Mouse (Mus musculus): ENCODE data around the gene Gm17660.
A peak's percentile ranks its signal among the peaks of the same experiment; 100 is the strongest.

Gm17660 gene

DNA sequence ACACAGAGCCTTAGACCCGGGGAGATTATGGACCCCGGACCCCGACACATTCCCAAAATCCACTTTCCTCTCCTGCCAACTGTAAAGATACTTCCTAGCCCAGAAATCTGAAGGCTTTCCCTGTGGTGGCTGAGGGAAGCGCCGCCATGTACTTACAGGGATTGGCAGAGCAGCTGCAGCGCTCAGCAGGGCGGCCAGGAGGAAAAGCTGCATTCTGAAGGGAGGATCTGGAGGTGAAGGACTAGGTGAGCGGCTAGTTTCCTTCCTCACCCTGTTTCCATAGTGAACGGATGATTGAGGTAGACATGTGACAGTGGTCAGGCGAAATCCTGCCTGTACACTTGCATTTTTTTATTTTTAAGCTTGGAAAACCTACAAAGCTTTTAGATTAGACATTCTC, 1.0 kb downstream of the Gm17660 start:
- DNase-seq: peak; percentile 65 to 74

DNA sequence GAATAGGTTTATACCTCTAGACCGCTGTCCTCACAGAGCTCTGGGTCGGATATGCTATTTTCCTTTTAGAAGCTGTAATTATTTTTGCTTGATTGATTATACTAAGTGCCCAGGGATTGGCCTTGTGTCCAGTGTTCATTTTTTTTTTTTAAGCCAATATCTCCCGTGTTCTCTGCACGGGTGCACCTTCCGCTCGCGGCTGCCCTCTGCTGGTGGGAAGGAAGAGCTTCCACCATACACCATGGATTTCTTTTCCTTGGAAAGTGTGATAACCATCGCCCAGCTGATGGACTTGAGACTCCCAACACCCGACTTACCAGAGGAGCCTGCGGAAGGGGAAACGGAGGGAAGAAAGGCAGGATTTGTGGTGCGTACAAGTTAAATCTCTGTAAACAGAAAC, 3.0 kb downstream of the Gm17660 start:
- DNase-seq: peak; percentile 89 to 91

DNA sequence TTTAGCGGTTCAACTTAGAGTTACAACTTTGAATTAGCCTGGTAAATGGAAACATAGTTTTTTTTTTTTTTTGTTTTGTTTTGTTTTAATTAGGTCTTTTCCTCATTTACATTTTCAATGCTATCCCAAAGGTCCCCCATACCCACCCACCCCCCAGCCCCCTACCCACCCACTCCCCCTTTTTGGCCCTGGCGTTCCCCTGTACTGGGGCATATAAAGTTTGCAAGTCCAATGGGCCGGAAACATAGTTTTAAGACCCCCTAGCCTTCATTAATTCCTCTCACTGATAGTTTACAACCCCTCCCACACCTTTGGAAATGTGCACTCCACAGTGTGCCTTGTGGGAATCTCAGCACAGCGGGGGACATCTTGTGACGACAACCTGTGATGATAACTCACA, 3.8 kb downstream of the Gm17660 start:
- DNase-seq: peak in 1 of 2 experiments; percentile 23

DNA sequence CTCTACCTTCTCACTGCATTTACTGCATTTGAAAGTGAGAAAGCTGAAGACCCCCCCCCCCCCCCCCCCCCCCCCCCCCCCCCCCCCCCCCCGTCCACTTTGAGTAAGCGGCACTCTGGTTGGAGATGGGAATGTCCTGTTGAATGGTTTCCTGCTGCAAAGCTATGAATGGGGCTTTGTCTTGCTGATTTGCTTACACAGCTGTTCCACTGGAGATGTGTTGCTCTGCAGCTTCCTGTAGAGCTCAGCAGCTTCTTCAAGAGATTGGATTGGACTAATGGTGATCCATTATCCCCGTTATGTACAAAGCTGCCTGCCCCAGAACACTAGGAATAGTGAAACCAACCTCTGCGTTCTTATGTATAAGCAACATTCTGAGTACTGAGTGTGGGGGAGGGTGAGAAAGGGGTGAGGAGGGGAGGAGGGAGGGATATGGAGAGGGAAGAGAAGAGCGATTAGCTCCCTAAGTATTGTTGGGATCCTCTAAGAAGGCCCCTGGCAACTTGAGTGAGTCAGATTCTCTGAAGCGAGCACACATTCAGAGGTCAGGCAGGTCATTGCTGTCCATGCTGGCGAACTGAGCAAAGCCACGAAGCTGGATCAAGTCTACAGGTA, 5.0 kb downstream of the Gm17660 start:
- no peak for DNase-seq

DNA sequence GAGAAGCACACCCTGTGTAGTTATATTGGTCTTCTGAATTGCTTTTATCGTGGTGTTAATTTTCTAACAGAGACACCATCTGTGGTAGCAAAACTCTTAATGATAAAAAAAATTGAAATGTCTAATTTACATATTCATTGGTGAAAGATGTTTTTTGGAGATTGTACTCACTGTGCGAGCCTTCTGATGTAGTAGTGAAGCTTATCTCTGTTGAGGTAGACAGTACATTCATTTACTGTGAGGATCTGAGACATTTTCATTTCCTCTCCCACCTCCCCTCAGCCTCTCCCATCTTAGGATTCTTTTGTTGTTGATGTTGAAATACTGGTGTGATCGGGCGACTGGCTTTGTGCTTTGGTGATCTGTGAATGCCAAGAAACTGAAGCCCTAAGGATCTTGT, 6.4 kb downstream of the Gm17660 start:
- no peak for DNase-seq

DNA sequence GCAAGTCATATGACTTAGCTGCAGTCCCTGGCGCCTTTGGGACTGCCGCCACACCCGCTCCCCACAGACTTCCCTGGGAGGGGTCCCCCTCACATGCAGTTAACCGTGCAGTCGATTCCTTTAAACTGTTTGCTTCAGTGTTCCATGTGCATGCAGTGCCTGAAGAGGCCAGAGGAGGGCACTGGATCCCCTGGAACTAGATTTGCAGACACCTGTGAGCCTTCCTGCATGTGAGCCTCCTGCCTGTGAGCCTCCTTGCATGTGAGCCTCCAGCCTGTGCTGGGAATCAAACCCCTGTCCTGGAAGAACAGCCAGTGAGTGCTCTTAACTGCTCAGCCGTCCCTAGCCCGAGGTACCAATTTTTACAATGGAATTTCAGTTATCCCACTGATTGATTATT, 8.7 kb downstream of the Gm17660 start:
- DNase-seq: peak; percentile 34 to 40

DNA sequence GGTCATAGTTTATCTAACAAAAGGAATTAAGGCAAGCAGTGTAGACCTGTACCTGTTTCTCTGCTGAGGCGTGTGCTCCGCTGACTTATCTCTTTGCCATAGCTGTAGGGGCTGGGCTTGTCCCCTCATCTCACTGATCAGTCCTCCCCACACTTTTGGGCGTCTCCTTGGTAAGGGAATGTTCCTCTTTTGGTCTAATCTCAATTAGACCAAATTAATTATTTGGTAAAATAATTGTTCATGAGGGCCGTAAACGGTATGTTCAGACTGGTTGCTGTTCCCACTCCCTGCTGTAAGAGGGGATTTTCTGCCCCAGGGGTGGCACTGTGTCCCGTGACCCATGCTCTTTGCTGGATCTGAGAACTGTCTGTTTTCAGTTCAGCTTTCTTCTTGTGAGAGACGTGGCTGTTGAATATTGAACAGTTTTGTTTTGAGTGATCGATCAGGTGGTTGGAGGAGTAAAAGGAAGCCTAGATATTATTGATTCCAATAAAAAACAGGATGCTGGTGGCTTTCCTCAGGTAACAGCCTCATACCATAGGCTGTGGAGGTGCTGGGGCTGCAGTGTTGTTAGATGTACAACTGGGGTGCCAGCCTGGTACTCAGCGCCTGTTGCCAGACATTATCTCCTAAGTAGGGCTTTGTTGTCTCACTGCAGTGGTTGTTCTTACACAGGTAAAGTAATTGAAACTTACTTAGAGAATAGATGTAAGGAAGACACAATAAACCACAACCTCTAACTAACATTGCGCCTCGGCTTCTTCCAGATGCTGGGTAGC, 14.4 kb downstream of the Gm17660 start:
- DNase-seq: no peak

DNA sequence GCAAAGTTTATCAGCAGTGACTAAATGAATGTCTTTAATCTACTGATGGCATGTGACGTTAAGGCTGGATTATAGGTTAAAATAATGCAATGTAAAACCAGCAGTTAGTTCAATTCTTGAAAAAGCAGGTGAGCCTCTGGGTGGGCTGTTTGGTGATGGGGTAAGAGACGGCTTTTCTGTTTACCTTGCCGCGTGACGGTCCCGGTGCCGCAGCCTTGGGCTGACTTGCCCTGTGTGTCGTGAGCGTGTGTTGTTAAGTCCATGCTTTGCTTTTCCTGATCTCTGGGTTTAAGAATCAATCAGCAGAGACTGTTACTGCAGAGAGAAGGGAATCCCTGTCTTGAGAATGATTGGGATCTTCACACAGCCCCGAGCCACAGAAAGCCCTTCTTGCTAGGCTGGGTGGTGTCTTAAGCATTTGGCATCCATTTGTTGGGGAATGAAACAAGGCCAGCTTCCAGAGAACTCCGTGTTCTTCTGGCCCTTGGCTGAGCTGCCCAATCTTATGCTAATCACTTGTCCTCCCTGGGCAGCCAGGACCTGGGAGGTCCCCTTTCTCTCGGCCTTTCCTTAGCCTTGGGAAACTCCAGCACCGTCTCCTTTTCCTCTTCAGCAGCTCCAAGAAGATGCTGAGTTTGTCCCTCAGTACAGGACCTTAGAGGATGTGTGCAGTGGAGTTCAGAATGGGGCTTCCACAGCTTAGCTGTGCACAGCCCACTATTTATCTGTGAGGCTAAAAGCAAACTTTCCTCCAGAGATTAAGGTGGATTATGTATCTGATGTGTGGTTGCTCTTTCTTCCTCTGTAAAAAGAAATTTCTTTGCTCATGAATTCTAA, 15.3 kb downstream of the Gm17660 start:
- peak in 1 of 2 experiments; percentile 22 for DNase-seq

DNA sequence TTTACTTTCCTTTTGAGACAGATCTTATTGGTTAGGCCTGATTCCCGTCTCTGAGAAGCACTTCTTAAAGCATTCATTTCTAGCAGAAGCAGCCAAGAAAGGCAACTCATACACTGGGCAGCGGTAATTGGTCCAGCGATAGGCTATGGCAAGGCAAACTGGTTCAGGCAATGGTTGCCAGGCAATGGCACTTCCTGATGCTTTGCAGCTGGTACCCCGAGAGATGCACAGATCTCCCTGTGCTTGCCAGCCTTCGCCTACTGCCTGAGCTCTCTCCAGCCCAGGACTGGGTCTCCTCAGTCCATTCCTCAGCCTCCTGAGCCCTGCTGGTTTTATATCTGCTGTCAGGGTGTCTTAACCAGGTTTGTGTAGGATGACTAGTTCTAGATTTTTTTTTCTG, 17.0 kb downstream of the Gm17660 start:
- DNase-seq: no peak

DNA sequence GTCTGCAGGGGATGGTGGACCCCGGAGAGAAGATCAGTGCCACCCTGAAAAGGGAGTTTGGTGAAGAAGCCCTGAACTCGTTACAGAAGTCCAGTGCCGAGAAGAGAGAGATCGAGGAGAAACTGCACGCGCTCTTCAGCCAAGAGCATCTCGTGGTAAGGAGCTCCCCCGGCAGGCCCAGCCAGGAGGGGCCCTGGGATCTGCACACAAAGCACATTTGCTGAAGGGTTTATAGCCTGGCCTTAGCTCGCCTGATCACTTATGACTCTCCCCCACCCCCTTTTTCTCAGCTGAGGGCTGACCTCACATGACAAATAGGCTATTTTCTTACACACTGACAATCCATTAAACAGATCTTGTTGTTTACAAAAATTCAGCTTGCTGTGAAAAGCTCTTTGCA, 17.8 kb downstream of the Gm17660 start:
- no peak for DNase-seq

DNA sequence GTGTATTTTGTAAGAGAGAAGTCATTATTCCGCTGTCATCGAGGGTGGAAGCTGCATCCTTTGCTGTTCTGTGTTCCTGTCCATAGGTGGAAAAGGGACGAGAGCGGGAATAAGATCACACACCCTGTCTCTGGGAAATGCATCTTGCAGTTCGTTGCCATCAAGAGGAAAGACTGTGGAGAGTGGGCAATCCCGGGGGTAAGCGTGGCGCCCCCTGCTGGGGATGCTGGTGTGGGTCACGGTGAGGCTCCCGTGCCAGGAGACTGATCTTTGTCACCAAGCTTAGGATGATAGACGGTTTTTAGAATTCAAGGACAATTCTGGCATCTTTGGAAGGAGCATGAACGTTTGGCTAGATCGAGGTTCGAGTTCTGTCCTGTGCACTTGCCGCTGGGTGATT, 19.4 kb downstream of the Gm17660 start:
- peak; percentile 56 to 58 for DNase-seq

DNA sequence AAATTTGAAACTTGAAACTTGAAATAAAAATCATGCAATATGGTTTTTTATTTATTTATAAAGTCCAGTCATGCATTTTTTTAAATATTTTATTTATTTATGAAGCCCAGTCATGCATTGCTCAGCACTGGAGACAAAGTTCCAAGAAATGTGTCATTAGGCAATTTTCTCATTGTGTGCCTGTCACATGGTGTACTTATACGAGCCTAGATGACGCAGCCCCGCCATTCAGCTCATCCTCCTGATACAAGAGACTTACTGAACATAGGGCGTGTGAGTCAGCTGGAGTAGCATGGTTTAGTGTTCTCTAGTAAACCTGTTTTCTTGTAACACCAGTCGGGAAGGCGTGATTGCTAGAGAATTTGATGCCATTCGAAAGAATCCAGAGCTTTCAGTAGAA, 21.1 kb downstream of the Gm17660 start:
- no peak for DNase-seq

DNA sequence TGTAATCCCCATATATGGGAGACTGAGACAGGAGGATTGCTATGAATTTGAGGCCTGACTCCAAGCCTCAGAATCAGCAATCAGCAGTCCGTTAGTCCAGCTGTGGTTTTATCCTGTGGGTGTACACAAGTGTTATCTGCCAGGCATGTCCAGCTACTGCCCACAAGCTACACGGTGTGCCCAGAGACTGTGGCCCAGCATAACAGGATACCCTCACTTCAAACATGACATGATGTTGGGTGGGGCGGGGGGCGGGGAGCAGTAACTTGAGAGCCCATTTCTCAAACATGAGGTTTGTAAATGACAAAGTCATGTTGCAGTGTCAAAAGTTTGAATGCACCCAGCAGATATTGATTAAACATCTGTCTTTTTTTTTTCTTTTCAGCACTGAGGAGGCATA, 21.6 kb downstream of the Gm17660 start:
- no peak for DNase-seq

DNA sequence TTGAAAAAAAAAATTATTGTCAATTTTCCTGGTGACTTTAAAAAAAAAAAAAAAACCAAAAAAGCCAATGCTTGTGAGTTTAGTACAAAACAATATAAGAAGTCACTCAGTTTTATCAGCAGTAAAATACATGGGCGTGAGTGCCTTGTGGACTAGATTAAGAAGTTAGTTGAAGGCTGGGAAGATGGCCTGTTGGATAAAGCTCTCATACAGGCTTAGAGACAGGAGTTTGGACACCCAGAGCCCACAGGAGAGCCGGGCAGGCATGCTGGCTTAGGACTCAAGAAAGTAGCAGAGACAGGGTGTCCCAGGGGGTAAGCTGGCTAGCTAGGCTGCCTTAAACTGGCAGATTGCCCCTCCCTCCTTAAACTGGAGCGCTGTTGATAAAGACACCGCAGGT, 22.5 kb downstream of the Gm17660 start:
- DNase-seq: no peak

DNA sequence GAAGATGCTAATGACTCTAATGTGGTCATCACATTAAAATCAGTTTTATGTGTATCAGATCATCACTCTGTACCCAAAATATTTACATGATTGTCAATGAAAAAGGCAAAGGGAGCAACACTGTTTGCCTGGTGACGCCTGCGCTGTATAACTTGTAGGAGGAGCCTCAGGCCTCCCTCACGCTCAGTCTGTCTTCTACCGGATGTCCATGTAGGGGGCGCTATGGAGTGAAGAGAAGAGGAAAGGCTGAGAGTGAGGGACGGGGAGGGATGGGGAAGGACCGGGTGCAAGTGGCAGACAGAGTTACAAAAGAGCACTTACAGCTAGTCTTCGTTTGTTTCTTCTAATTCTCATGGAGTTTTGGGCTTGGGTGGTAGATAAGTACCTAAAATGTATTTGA, 24.5 kb downstream of the Gm17660 start:
- DNase-seq: peak; percentile 42 to 46

DNA sequence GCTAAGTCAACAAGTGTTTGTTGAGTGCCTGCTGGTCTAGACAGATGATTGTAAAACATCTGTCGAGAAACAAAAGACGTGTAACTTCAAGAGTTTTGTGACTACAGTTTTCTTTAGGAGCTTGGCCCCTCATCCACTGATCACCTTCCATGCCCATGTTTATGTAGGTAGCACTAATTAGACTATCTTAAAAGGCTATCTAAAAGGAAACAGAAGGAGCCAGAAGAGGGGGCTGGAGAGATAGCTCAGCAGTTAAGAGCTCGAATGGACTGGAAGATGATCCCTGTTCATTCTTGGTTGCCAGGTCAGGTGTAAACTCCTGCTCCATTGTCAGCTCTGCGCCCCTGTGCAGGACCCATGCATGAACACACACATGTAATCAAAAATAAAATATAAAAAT, 29.3 kb downstream of the Gm17660 start:
- no peak for DNase-seq

DNA sequence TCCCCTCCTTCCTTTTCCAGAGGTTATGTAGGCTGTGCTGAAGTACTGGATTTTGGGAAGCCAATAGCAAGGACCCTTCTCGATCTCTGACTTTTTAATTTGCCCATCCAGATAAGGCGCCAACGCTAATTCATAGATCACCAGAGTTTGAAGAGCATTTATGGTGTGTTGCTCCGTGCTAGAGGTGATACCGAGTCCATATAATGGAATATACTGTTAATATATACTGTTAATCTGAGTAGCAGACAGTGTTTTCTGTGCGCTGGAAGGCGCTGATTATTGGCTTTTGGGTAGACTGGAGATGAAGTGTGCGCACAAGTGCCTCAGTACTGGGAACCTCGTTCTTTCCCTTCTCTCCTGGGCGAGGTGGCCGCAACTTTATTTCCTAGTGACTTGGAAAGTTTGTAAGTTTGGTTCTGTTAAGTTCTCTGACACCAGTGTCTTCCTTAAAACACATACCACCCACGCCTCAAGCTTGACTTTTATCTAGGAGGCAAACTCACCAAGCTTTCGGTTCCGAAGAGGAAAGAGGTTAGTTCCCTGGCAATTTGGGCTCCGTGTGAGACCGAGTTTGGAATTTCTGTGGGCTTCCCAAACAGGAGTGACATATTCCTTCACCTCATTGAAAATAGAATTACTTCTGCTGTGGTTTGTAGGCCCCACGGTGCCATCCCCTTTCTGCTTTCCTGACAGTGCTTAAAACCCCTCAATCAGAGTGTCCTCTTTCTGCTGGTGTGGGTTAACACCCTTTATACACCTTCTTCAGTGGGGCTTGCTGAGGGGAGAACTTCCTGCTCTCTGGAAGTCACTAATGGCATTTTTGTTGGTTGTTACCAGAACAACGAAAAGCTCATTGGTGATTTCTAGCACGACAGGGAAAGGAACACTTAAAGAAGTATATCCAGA, 30.0 kb downstream of the Gm17660 start:
- peak in 1 of 2 experiments; percentile 12 for DNase-seq

DNA sequence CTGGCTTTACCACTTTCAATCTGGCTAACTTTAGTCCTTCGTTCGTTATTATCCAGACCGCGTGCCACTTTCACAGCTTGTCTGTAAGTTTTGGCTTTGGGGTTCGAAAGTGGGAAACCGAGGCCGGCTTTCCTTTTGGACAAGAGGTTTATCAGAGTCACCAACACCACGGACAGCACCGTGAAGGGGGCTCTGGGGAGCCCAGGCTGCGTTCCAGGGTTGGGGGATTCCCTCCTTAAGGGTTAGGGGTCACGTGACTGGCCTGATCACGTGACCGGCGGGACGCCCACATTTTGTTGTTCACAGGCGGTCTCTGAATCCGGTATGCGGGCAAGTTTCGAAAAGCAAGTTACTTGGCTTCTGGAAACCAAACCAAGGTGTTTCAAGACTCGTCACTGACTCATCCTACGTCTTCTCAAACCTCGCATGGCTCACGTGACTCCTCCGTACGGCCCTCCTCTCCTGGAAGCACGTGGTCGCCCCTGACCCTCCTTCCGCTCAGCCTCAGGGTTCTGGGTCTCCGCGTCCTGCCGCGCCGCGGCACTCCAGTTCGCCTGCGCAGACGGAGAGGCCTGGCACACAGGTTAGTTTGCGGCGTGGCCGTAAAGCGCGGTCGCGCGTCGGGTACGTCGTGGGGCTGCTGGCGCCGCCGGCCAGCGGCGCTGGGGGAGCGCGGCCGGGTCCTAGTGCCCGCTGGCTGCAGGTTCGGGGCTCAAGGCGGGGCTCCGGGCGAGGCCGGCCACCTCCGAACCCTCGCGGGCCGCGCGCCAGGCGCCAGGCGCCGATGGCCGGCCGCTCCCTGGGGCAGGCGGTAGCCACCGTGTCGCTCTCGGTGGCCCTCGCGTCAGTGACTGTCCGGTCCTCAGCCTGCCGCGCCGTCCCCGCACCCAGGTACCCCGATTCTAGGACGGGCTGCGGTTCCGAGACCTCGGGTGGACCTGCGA, 30.9 kb downstream of the Gm17660 start, which contains the start of gene Nudt9:
TSS of gene Nudt9 (plus strand) at position 51 of the 944 bp plus-strand sequence.
- DNase-seq: peak; percentile 96 to 99

DNA sequence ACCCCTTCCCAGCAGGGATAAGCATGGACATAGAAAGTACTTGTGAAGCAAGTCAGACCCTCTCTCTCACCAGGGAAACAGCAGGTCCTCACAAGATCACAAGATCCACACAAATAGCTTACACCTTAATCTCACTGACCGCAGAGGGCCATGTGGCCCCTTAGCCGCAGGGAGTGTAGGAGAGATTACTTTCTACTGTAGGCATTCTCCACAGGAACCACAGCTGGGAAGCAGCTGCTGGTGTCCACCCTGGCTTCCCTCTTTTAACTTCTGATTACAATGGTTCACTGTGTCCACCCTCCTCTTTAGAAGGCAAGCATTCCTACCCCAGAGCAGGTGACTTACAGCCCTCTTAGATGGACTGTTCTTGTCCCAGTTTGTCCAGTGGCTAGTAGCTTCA, 33.7 kb downstream of the Gm17660 start:
- no peak for DNase-seq

DNA sequence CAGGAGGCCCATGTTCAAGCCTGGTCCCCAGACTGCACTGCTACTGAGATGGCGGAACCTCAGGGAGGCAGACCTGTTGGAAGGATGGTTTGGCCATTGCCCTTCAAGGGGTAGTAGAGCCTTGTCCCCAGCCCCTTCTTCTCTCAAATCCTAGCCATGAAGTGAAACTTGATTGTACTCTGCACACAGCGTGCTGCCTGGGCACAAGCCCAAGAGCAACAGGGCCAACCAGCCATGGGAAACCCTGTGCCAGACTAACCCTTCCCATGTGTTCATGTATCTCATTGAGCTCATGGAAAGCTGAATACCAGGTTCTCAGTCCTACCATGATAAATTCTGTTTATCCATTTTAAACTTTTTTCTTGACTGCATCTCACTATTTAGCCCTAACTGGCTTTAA, 34.5 kb downstream of the Gm17660 start:
- peak; percentile 39 to 57 for DNase-seq

All from cerebellum, postnatal 10 days (tissue).